27 mouse cellular contexts compared by ENCODE assay signal in genomic region chr15:11360888-11361287, GRCm38 (mm10). TPM values are rescaled to one million over a fixed set of nuclear protein-coding genes. Genes with fewer than 3 reads are reported as not detected.
A peak's percentile ranks its signal among the peaks of the same experiment; 100 is the strongest.
DNase-seq lines count a peak whose midpoint lies in the region; ATAC-seq and TF ChIP-seq lines count a peak whose summit lies in the region.
"Had no signal": no experiment of that assay in that cellular context is flagged by ENCODE, and none has a peak within 500 bp of the region (broad histone marks: within the 10 kb centered on the region; RNA-seq: fewer than 3 reads in every experiment).

No protein-coding gene starts in this region.

- no peak for TF ChIP-seq POLR2A in CH12.LX (IDR thresholded peaks at IDR 0.05; ENCODE audit: low read depth, low read length)

- no peak overlapping the region for H3K27ac ChIP-seq in embryonic facial prominence, embryonic 12.5 days
- no peak overlapping the region for H3K27ac ChIP-seq in embryonic facial prominence, embryonic 10.5 days (replicated peaks)
- no peak overlapping the region for H3K27ac ChIP-seq in heart, embryonic 12.5 days (ENCODE audit: poor library complexity, severe bottlenecking)
- no peak overlapping the region for H3K27ac ChIP-seq in hindbrain, embryonic 15.5 days (replicated peaks)
- no peak overlapping the region for H3K27ac ChIP-seq in hindbrain, embryonic 12.5 days
- peak overlapping the region; percentile 55; the same call in 1 of the 2 replicates for H3K27ac ChIP-seq in CH12.LX (ENCODE audit: insufficient read depth, low read depth)
- H3K27ac ChIP-seq: forebrain, embryonic 10.5 days; forebrain, embryonic 13.5 days; heart, embryonic 15.5 days; hindbrain, embryonic 10.5 days; hindbrain, postnatal 0 days had no signal

- H3K4me1 ChIP-seq in embryonic facial prominence, embryonic 12.5 days = no peaks in the 10 kb centered on the region
- H3K4me1 ChIP-seq in embryonic facial prominence, embryonic 10.5 days = no peaks in the 10 kb centered on the region; the same call in 1 of the 2 replicates
- H3K4me1 ChIP-seq in heart, embryonic 12.5 days (replicated peaks) = no peaks in the 10 kb centered on the region
- H3K4me1 ChIP-seq in hindbrain, embryonic 15.5 days (replicated peaks) = no peaks in the 10 kb centered on the region
- H3K4me1 ChIP-seq in hindbrain, embryonic 12.5 days = no peaks in the 10 kb centered on the region
- H3K4me1 ChIP-seq in CH12.LX (ENCODE audit: control insufficient read depth in 1 of 2, insufficient read depth in 2 of 2) = peaks cover 26 to 45% of the 10 kb centered on the region in 2 experiments
- H3K4me1 ChIP-seq: forebrain, embryonic 10.5 days; forebrain, embryonic 13.5 days; heart, embryonic 15.5 days; hindbrain, embryonic 10.5 days had no signal

- H3K79me2 ChIP-seq in CH12.LX (replicated peaks; ENCODE audit: control insufficient read depth, extremely low read depth, insufficient read depth, poor library complexity, severe bottlenecking) = no peaks in the 10 kb centered on the region

- H3K27me3 ChIP-seq in embryonic facial prominence, embryonic 12.5 days = no peaks in the 10 kb centered on the region
- H3K27me3 ChIP-seq in embryonic facial prominence, embryonic 10.5 days (replicated peaks; ENCODE audit: low read depth, poor library complexity, severe bottlenecking) = no peaks in the 10 kb centered on the region
- H3K27me3 ChIP-seq in heart, embryonic 12.5 days (replicated peaks) = no peaks in the 10 kb centered on the region
- no peaks in the 10 kb centered on the region for H3K27me3 ChIP-seq in hindbrain, embryonic 15.5 days
- no peaks in the 10 kb centered on the region for H3K27me3 ChIP-seq in hindbrain, embryonic 12.5 days
- H3K27me3 ChIP-seq in CH12.LX (replicated peaks) = no peaks in the 10 kb centered on the region
- H3K27me3 ChIP-seq: forebrain, embryonic 13.5 days; heart, embryonic 15.5 days had no signal

- H3K4me2 ChIP-seq in embryonic facial prominence, embryonic 12.5 days (replicated peaks) = no peak overlapping the region
- no peak overlapping the region for H3K4me2 ChIP-seq in heart, embryonic 12.5 days
- H3K4me2 ChIP-seq in hindbrain, embryonic 15.5 days = no peak overlapping the region
- H3K4me2 ChIP-seq in hindbrain, embryonic 12.5 days (replicated peaks) = no peak overlapping the region
- peak overlapping the region; percentile 66; the same call in 1 of the 2 replicates for H3K4me2 ChIP-seq in CH12.LX (ENCODE audit: insufficient read depth, low read depth, poor library complexity, severe bottlenecking)
- H3K4me2 ChIP-seq: forebrain, embryonic 13.5 days; heart, embryonic 15.5 days had no signal

- no peak overlapping the region for H3K9ac ChIP-seq in embryonic facial prominence, embryonic 12.5 days
- no peak overlapping the region for H3K9ac ChIP-seq in heart, embryonic 12.5 days
- H3K9ac ChIP-seq in hindbrain, embryonic 15.5 days = no peak overlapping the region
- H3K9ac ChIP-seq in hindbrain, embryonic 12.5 days = no peak overlapping the region
- no peak overlapping the region for H3K9ac ChIP-seq in CH12.LX (ENCODE audit: insufficient read depth, low read depth)
- H3K9ac ChIP-seq: forebrain, embryonic 13.5 days; heart, embryonic 15.5 days had no signal

- no peaks in the 10 kb centered on the region for H3K9me3 ChIP-seq in embryonic facial prominence, embryonic 12.5 days
- no peaks in the 10 kb centered on the region for H3K9me3 ChIP-seq in embryonic facial prominence, embryonic 10.5 days
- H3K9me3 ChIP-seq in heart, embryonic 12.5 days (replicated peaks) = no peaks in the 10 kb centered on the region
- H3K9me3 ChIP-seq in hindbrain, embryonic 15.5 days = no peaks in the 10 kb centered on the region
- no peaks in the 10 kb centered on the region for H3K9me3 ChIP-seq in hindbrain, embryonic 12.5 days (replicated peaks)
- H3K9me3 ChIP-seq in CH12.LX (replicated peaks; ENCODE audit: low read length) = no peaks in the 10 kb centered on the region
- H3K9me3 ChIP-seq: forebrain, embryonic 10.5 days; forebrain, embryonic 13.5 days; G1E; heart, embryonic 15.5 days; hindbrain, embryonic 10.5 days had no signal

- dilution Hi-C loops in CH12.LX (cut with MboI; ENCODE audit: extremely low pct_ligation_motif_present, extremely low pct_unique_long_range_greater_than_20kb, low sequenced_read_pairs) = no loop called here

- no peak overlapping the region for H3K4me3 ChIP-seq in embryonic facial prominence, embryonic 12.5 days
- H3K4me3 ChIP-seq in embryonic facial prominence, embryonic 10.5 days = no peak overlapping the region
- H3K4me3 ChIP-seq in heart, embryonic 12.5 days = no peak overlapping the region
- no peak overlapping the region for H3K4me3 ChIP-seq in hindbrain, embryonic 15.5 days
- no peak overlapping the region for H3K4me3 ChIP-seq in hindbrain, embryonic 12.5 days
- H3K4me3 ChIP-seq in CH12.LX (replicated peaks in 1 of 3; ENCODE audit: low read depth in 2 of 3, low read length in 2 of 3, poor library complexity in 1 of 3) = peak overlapping the region in 2 of 3 experiments; percentile 28 to 32
- H3K4me3 ChIP-seq: forebrain, embryonic 10.5 days; forebrain, embryonic 13.5 days; heart, embryonic 15.5 days; hindbrain, embryonic 10.5 days had no signal

- no peak for DNase-seq in embryonic facial prominence, embryonic 10.5 days (ENCODE audit: low spot score)
- no peak for DNase-seq in heart, postnatal 10 days
- DNase-seq in CH12.LX (ENCODE audit: extremely low read depth) = peak; percentile 49
- DNase-seq in Muller cell, postnatal 12 days (ENCODE audit: inconsistent ontology term) = no peak
- DNase-seq: adrenal gland, adult 2 months; adrenal gland, postnatal 14 days; cerebellum, adult 11 months; cerebellum, adult 2 months; cerebellum, adult 9-11 months; cerebellum, postnatal 25 days; gastrocnemius, postnatal 10 days; gastrocnemius, postnatal 36 days; heart, postnatal 14 days; kidney, adult 18-20 months had no signal

- H3K36me3 ChIP-seq in embryonic facial prominence, embryonic 12.5 days = no peaks in the 10 kb centered on the region
- no peaks in the 10 kb centered on the region for H3K36me3 ChIP-seq in embryonic facial prominence, embryonic 10.5 days (replicated peaks)
- H3K36me3 ChIP-seq in heart, embryonic 12.5 days = no peaks in the 10 kb centered on the region
- no peaks in the 10 kb centered on the region for H3K36me3 ChIP-seq in hindbrain, embryonic 15.5 days
- H3K36me3 ChIP-seq in hindbrain, embryonic 12.5 days = no peaks in the 10 kb centered on the region
- H3K36me3 ChIP-seq in CH12.LX (replicated peaks in 1 of 2; ENCODE audit: control insufficient read depth in 1 of 2, insufficient read depth in 1 of 2, low read length in 1 of 2) = no peaks in the 10 kb centered on the region
- H3K36me3 ChIP-seq: forebrain, embryonic 10.5 days; G1E; heart, embryonic 15.5 days; hindbrain, embryonic 10.5 days had no signal

- ATAC-seq in embryonic facial prominence, embryonic 12.5 days (ENCODE audit: insufficient number of reproducible peaks, insufficient read depth, low FRiP score, low TSS enrichment) = peak; percentile 60
- ATAC-seq in heart, embryonic 12.5 days (ENCODE audit: insufficient number of reproducible peaks, low FRiP score) = peak; percentile 25; the same call in 1 of the 2 replicates
- ATAC-seq in hindbrain, embryonic 15.5 days (ENCODE audit: low FRiP score, low read depth) = peak; percentile 48; the same call in 1 of the 2 replicates
- ATAC-seq in hindbrain, embryonic 12.5 days (ENCODE audit: low FRiP score) = no peak
- ATAC-seq: forebrain, embryonic 13.5 days; forebrain, embryonic 16.5 days; hindbrain, postnatal 0 days; inflammation-experienced regulatory T-cells, adult 6 months; intestine, embryonic 16.5 days had no signal

- TF ChIP-seq CTCF in CH12.LX (conservative IDR thresholded peaks at IDR 0.05 in 1 of 2, IDR thresholded peaks at IDR 0.05 in 1 of 2; ENCODE audit: low read depth in 2 of 2, low read length in 2 of 2) = no peak

- 75% methylated on average over 1 of the region's 1 CpGs for WGBS in embryonic facial prominence, embryonic 12.5 days
- WGBS in embryonic facial prominence, embryonic 10.5 days = 83% methylated on average over 1 of the region's 1 CpGs
- WGBS in heart, embryonic 12.5 days = 81% methylated on average over 1 of the region's 1 CpGs
- WGBS in hindbrain, embryonic 15.5 days = 88% methylated on average over 1 of the region's 1 CpGs
- WGBS in hindbrain, embryonic 12.5 days = 89% methylated on average over 1 of the region's 1 CpGs

- in situ Hi-C loops in CH12.LX (cut with MboI; ENCODE audit: low pct_ligation_motif_present, low pct_unique_long_range_greater_than_20kb, low sequenced_read_pairs) = no loop called here

- intact Hi-C loops in heart, postnatal 10 days (cut with DNase I) = no loop called here

- no peak for TF ChIP-seq EP300 in CH12.LX (IDR thresholded peaks at IDR 0.05; ENCODE audit: low read length)

- no peak for TF ChIP-seq RAD21 in CH12.LX (IDR thresholded peaks at IDR 0.05; ENCODE audit: low read depth, low read length)

TF ChIP-seq in CH12.LX, 34 proteins besides CTCF, POLR2A, EP300 and RAD21:
- peak; percentile 51; the same call in 1 of the 2 replicates for TF ChIP-seq TCF12 (IDR thresholded peaks at IDR 0.05; ENCODE audit: low read depth, low read length)
- TF ChIP-seq MAX (IDR thresholded peaks at IDR 0.05; ENCODE audit: low read length) = no peak
- no peak for TF ChIP-seq PAX5 (IDR thresholded peaks at IDR 0.05; ENCODE audit: low read length)
- TF ChIP-seq MAFK (IDR thresholded peaks at IDR 0.05; ENCODE audit: insufficient replicate concordance, low read length) = peak; percentile 76
- TF ChIP-seq ZNF384 (IDR thresholded peaks at IDR 0.05; ENCODE audit: low read depth, low read length) = no peak
- no peak for TF ChIP-seq JUND (conservative IDR thresholded peaks at IDR 0.05; ENCODE audit: low read depth, low read length)

RNA-seq across cellular contexts. Expression of gene Tars, which starts 38.6 kb away (rescaled TPM):
- 74.1 and 83.8 TPM in 2 replicates for polyA plus RNA-seq in embryonic facial prominence, embryonic 12.5 days (2016; fragmentation: Nextera tagmentation; extraction: Ambion mirVana)
- polyA plus RNA-seq in embryonic facial prominence, embryonic 10.5 days (2016; fragmentation: Nextera tagmentation; extraction: Ambion mirVana) = 88.5 and 91.3 TPM in 2 replicates
- polyA plus RNA-seq in heart, embryonic 12.5 days (2016; fragmentation: Nextera tagmentation; extraction: Ambion mirVana) = 45.0 and 46.6 TPM in 2 replicates
- total RNA-seq in heart, postnatal 10 days (2021) = 10 to 100 TPM; 24.4 to 25.2 TPM
- polyA plus RNA-seq in hindbrain, embryonic 15.5 days (2015; fragmentation: Nextera tagmentation; extraction: Ambion mirVana) = 41.7 and 45.0 TPM in 2 replicates
- polyA plus RNA-seq in hindbrain, embryonic 12.5 days (2016; fragmentation: Nextera tagmentation; extraction: Ambion mirVana) = 75.8 and 83.4 TPM in 2 replicates
- total RNA-seq in CH12.LX (2012; rRNA removed) (107 and 114 TPM in 2 replicates), CH12.LX (2014; rRNA removed) (217 and 256 TPM in 2 replicates)
- polyA plus RNA-seq in CH12.LX (2012; ENCODE audit: insufficient read length, low read depth) = 189 and 214 TPM in 2 replicates

Comparison
In these comparisons a context has a peak if more than half of its experiments do, and no peak if none do; other contexts are left out.
1. H3K4me3 ChIP-seq: peak in CH12.LX (2 of 3); none in embryonic facial prominence, embryonic 12.5 days (single experiment), embryonic facial prominence, embryonic 10.5 days (single experiment), heart, embryonic 12.5 days (single experiment), hindbrain, embryonic 15.5 days (single experiment) and hindbrain, embryonic 12.5 days (single experiment).